Mouse (Mus musculus) embryonic stem cell, embryonic (primary cell): Measurements from ENCODE around the gene Dnajb7.

Experiments used
- CTCF ChIA-PET, 4 experiments: fragments of 300-600 bp in 2 of 4; fragments of 350-600 bp in 2 of 4; sonication (Branson Sonifier 250); formaldehyde crosslinking; loops; one replicate each; lab custom pipeline; 2022; ENCODE audit warnings: inconsistent platforms in 2 of 4; lab: Charles Lee
- POLR2A ChIA-PET, 4 experiments: fragments of 300-600 bp in 2 of 4; fragments of 350-600 bp in 2 of 4; sonication (Branson Sonifier 250); formaldehyde crosslinking; loops; one replicate each; lab custom pipeline; 2022; ENCODE audit warnings: antibody characterized with exemption in 4 of 4, inconsistent platforms in 1 of 4; lab: Charles Lee

The Dnajb7 gene

DNA sequence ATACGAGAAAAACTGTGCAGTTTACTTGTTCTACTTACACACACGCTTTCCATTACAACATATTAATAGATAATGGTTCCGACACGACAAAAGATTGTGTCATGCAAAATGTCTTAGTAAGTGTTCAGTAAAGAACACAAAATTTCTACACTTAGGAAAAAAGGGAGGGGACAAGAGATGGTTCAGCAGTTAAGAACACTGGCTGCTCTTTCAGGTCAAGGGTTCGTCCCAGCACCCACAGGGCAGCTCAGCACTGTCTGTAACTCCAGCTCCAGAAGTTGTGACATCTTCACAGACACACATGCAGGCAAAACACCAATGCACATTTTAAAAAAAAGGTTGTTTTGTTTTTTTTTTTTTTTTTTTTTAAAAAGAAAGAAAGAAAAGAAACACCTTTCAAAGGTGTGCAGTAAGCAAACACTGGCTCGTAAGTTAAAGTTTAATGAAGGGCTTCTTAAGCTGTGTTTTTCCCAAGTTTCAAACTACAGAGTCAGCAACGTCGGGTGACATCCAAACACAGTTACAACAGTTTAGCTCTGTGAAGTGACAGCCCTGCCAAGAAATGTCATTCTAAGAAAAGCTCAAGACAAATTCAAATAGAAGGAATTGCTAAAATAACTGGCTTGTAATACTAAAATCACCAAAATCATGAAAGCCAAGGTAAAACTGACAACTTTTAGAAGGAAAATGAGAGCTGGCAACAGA, 13.7 kb downstream of the Dnajb7 start:
- CTCF ChIA-PET: interaction anchor here (0.6 to 0.9 kb wide), 4 partner anchors 45 to 212 kb away, joined by 3 to 8 read pairs (median 3); no protein-coding TSS in a partner anchor

DNA sequence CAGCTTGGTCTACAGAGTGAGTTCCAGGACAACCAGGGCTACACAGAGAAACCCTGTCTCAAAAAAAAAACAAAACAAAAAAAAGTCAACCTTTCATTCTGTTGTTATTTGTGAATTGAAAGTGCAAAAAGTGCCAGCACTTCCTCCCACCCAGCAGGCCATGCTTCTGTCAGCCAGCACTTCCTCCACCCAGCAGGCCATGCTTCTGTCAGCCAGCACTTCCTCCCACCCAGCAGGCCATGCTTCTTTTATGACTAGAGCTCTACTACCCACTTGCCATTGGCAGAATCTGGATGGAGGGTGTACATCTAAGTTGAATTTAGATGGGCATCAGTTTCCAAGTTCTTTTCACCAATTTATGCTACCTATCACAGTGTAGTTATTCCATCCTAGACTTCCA, 15.1 kb downstream of the Dnajb7 start:
- CTCF ChIA-PET: interaction anchor here in 1 of 4 experiments (0.9 kb wide), 1 partner anchor 55 kb away, joined by 3 read pairs; no protein-coding TSS in a partner anchor
- POLR2A ChIA-PET: interaction anchor here in 3 of 4 experiments (0.6 to 8.0 kb wide), 6 partner anchors 6 to 945 kb away, joined by 3 to 103 read pairs (median 3); partner anchors contain the start of genes St13 (in 1 of the 3) and Xpnpep3 (in 1 of the 3)

More for the DNA sequence above, 13.7 kb downstream of the Dnajb7 start:
- POLR2A ChIA-PET: interaction anchor here in 3 of 4 experiments (0.6 to 8.7 kb wide), 17 partner anchors 7 to 654 kb away, joined by 3 to 84 read pairs (median 3); partner anchors contain the start of gene Rbx1 (in 1 of the 3)

- POLR2A ChIA-PET: interaction anchor here (0.6 to 8.0 kb wide), 10 partner anchors 9 to 1129 kb away, joined by 3 to 103 read pairs (median 4); partner anchors contain the start of genes St13 (in 3 of the 4) and Xpnpep3 (in 3 of the 4)
- CTCF ChIA-PET: interaction anchor here (0.5 to 1.5 kb wide), 9 partner anchors 12 to 886 kb away, joined by 3 to 4 read pairs (median 3); partner anchors contain the start of genes St13 (in 1 of the 4) and Xpnpep3 (in 1 of the 4)
Measured at GRCm38 (mm10) chr15:81386327-81386726, 21.8 kb downstream of the Dnajb7 start.

DNA sequence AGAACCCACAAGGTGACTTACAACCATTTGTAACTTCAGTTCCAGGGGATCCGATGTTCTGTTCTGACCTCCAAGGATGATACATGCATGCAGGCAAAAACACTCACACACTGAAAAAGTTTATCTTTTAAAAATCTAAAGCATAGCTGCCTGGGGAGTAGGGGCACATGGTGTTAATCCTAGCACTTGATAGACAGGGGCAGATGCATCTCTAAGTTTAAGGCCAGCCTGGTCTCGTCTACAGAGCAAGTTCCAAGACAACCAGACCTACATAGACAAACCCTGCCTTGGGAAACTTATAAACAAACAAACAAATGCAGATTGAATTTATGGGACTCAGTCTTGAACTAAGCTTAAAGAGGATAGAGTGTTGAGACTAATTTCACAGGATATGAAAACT, 29.3 kb downstream of the Dnajb7 start:
- ChIA-PET CTCF (no interaction called here), POLR2A (interaction anchor here in 2 of 4 experiments (0.8 to 6.7 kb wide), 10 partner anchors 8 to 30 kb away, joined by 3 to 36 read pairs (median 4); partner anchors contain the start of genes St13 (in 1 of the 2) and Xpnpep3 (in 1 of the 2))

DNA sequence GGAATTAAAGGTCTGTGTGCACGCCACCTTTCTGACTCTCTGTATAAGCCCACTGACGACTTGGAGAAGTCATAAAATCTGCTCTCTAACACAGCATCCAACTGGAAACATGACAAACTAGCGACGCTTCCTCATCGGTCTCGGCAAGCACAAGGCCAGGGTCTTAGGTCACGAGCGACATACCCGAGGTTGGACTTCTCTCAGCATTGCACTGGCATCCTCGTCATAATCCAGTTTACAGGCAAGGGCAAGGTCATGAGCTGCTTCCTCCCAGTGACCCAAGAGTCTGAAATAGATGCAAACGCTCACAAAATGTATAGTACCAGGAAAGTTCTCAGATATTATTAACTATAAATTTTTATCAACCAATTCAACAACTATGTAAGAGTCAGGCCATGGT, 33.5 kb downstream of the Dnajb7 start:
- POLR2A ChIA-PET: interaction anchor here in 2 of 4 experiments (0.7 to 1.2 kb wide), 2 partner anchors 15 to 25 kb away, joined by 5 to 8 read pairs; partner anchors contain the start of genes St13 (in 1 of the 2) and Xpnpep3 (in 1 of the 2)

GRCm38 (mm10) chr15:81370356-81370755, 37.7 kb downstream of the Dnajb7 start:
- ChIA-PET CTCF (interaction anchor here in 2 of 4 experiments (0.5 to 1.0 kb wide), 2 partner anchors 16 to 343 kb away, joined by 3 to 5 read pairs; no protein-coding TSS in a partner anchor), POLR2A (interaction anchor here in 2 of 4 experiments (0.7 to 4.1 kb wide), 12 partner anchors 8 to 215 kb away, joined by 3 to 20 read pairs (median 4); partner anchors contain the start of genes Ep300 (in 1 of the 2) and Rbx1 (in 1 of the 2))

More for the DNA sequence above, 33.5 kb downstream of the Dnajb7 start:
- CTCF ChIA-PET: no interaction called here

GRCm38 (mm10) chr15:81368601-81369000, 39.5 kb downstream of the Dnajb7 start:
- ChIA-PET CTCF (interaction anchor here in 2 of 4 experiments (0.6 to 1.8 kb wide), 4 partner anchors 13 to 231 kb away, joined by 3 to 5 read pairs (median 4); no protein-coding TSS in a partner anchor), POLR2A (interaction anchor here in 2 of 4 experiments (0.6 to 2.4 kb wide), 6 partner anchors 9 to 30 kb away, joined by 3 to 9 read pairs (median 4); no protein-coding TSS in a partner anchor)

DNA sequence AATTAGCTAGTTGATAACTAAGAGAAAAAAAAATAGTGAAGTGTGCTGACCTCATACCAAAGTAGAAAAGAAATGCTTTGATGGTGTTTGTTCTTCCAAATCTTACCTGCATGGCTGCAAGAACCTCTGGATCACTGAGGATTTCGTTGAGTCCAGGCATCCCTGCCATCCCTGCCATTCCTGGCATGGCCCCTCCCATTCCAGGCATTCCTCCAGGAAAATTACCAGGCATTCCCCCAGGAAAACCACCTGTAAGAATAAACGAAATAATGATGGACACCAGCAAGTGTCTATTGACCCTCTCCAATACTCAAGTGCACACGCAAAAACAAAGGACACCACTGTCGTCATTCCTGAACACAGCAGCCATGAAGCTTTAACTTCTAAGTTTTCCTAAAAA, 41.9 kb downstream of the Dnajb7 start:
- POLR2A ChIA-PET: interaction anchor here in 3 of 4 experiments (0.6 to 5.7 kb wide), 7 partner anchors 10 to 33 kb away, joined by 3 to 33 read pairs (median 4); partner anchors contain the start of genes St13 (in 1 of the 3) and Xpnpep3 (in 1 of the 3)
- CTCF ChIA-PET: no interaction called here

- ChIA-PET CTCF (interaction anchor here in 1 of 4 experiments (0.5 kb wide), 1 partner anchor 117 kb away, joined by 5 read pairs; no protein-coding TSS in a partner anchor), POLR2A (interaction anchor here in 2 of 4 experiments (1.2 to 5.7 kb wide), 5 partner anchors 13 to 34 kb away, joined by 4 to 33 read pairs (median 5); partner anchors contain the start of genes St13 (in 1 of the 2) and Xpnpep3 (in 1 of the 2))
Measured at GRCm38 (mm10) chr15:81365246-81365645, 42.9 kb downstream of the Dnajb7 start.

DNA sequence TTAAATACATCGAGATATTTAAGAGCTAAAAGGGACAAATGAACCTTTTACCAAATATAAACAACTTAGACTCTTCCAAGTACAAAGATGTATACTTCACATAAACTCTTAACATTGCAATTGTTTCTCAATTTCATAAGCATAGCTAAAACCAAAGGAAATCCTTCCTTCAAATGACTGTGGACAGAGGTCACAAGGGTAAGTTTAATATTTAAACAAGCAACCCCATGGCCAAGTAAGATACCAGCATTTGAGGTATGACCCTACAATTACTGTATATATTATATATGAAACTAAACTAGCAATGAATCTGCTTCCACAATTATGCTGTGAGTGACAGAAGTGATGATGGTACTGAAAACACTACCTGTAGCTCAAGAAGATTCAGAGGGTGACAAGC, 43.8 kb downstream of the Dnajb7 start:
- CTCF ChIA-PET: interaction anchor here in 1 of 4 experiments (0.6 kb wide), 1 partner anchor 12 kb away, joined by 3 read pairs; no protein-coding TSS in a partner anchor
- POLR2A ChIA-PET: interaction anchor here in 2 of 4 experiments (0.5 to 5.7 kb wide), 9 partner anchors 8 to 1791 kb away, joined by 3 to 33 read pairs (median 4); partner anchors contain the start of genes St13 (in 1 of the 2) and Xpnpep3 (in 1 of the 2)

GRCm38 (mm10) chr15:81362501-81362900, 45.6 kb downstream of the Dnajb7 start:
- ChIA-PET CTCF (no interaction called here), POLR2A (interaction anchor here in 2 of 4 experiments (0.6 to 5.7 kb wide), 6 partner anchors 9 to 95 kb away, joined by 3 to 27 read pairs (median 4); partner anchors contain the start of gene Xpnpep3 (in 1 of the 2))

DNA sequence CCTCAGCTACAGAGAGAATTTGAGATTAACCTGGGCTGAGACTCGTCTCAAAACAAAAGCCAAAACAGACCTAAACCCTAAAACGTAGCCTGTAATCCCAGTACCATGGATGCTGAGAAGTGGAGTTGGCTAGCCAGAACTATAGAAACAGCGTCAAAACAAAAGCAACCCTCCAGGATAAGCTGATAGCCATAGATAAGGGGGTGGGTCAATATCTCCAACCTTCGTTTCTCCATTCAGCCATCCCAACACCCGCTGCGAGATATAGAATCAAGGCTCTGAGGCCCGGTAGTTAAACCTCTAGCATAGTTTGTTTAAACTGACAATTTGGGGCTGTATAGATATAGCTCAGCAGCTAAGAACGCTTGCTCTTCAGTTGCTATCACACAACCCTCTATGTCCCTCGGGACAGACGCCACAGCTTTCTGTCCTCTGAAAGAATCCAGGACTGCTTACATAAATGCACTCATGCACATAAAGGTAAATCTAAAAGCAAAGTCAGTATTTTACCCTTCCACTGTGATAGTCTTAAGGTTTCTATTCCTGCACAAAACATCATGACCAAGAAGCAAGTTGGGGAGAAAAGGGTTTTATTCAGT, 46.6 kb downstream of the Dnajb7 start:
- POLR2A ChIA-PET: interaction anchor here in 2 of 4 experiments (0.6 to 5.7 kb wide), 6 partner anchors 10 to 94 kb away, joined by 3 to 27 read pairs (median 4); partner anchors contain the start of gene Xpnpep3 (in 1 of the 2)
- CTCF ChIA-PET: no interaction called here

DNA sequence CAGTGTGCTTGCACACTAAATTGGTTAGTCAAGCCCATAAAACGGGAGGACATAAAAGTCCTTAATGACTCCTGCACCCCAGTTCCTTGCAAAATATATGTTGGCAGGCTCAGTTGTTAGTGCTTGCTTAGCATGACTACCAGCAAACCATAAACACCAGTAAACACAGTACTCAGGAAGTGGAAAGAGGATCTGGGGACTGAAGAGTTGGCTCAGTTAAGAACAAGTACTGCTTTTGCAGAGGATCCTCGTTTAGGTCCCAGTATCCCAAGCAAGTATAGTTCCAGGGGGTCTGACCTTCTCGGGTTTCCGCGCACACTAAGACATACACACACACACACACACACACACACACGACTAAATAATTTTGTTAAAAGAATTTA, 47.1 kb downstream of the Dnajb7 start:
- ChIA-PET CTCF (no interaction called here), POLR2A (interaction anchor here in 2 of 4 experiments (1.2 to 5.7 kb wide), 4 partner anchors 10 to 39 kb away, joined by 3 to 27 read pairs (median 12); partner anchors contain the start of gene Xpnpep3 (in 1 of the 2))

DNA sequence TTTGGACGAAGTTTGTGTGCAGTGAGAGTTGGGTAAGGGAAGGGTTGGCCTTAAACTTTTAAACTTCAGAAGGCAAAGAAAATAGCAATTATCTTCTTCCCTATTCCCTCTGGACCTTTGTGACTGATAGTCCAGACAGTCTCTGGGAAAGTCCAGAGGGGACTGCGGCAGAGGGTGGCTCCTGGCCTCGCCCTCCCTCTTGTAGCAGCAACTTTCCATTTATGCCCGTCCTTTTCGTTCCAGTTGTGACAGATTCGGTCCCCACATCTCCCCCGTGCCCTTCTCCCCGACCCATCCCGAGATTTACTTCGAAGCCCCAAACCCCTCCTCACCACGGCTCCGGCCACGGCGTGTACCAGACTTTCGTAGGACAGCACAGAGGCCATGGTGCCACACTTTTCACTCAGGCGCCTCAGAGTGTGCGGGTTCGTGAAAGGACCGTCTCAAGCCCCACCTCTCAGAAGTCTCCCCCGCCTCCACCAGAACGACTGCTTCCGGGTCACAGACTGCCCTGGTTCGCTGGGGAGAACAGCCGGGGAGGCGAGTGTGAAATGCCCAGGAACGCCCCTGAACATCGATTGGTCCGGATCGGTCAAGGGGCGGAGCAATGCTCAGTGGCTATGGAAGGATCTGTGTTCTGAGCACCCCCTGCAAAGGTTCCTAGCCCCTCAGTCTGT, 47.6 kb downstream of the Dnajb7 start, which contains the start of gene Slc25a17:
TSS of gene Slc25a17 (minus strand) at position 468 of the 677 bp plus-strand sequence.
- ChIA-PET CTCF (no interaction called here), POLR2A (interaction anchor here in 1 of 4 experiments (2.5 to 5.7 kb wide), 2 partner anchors 11 to 17 kb away, joined by 20 to 27 read pairs; no protein-coding TSS in a partner anchor)

DNA sequence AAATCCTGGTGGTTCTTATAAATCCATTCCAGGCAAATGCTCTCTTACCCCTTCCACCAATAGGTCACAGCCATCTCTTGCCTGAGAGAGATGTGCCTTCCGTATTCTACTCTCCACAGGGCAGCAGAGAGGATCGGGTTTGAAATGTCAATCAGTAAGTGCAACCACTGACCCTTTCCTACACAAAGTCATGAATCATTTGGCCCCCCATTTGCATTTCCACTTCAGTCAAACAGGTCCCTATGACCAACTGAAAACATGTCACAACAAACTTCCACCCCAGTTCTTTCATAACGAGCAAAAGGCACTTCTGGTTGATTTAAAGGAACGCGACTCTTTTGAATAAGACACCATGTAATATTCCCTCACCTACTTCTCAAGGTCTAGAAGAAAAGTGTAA, 48.7 kb downstream of the Dnajb7 start:
- POLR2A ChIA-PET: interaction anchor here in 2 of 4 experiments (1.0 to 1.8 kb wide), 4 partner anchors 10 to 155 kb away, joined by 3 to 5 read pairs (median 4); partner anchors contain the start of genes St13 (in 1 of the 2) and Xpnpep3 (in 1 of the 2)

GRCm38 (mm10) chr15:81358943-81359342, 49.2 kb downstream of the Dnajb7 start:
- POLR2A ChIA-PET: interaction anchor here in 2 of 4 experiments (1.0 to 1.8 kb wide), 4 partner anchors 10 to 156 kb away, joined by 3 to 5 read pairs (median 4); partner anchors contain the start of genes St13 (in 1 of the 2) and Xpnpep3 (in 1 of the 2)
- CTCF ChIA-PET: no interaction called here

More for the DNA sequence above, 48.7 kb downstream of the Dnajb7 start:
- CTCF ChIA-PET: no interaction called here
